Mouse (Mus musculus): ENCODE measurements around the gene Sh3rf1. TPM values are rescaled to one million over a fixed set of nuclear protein-coding genes. Genes with fewer than 3 reads are reported as not detected.

Gene Sh3rf1
- polyA plus RNA-seq (2012; ENCODE audit: low replicate concordance): 1.9 and 2.5 TPM in 2 replicates

DNA sequence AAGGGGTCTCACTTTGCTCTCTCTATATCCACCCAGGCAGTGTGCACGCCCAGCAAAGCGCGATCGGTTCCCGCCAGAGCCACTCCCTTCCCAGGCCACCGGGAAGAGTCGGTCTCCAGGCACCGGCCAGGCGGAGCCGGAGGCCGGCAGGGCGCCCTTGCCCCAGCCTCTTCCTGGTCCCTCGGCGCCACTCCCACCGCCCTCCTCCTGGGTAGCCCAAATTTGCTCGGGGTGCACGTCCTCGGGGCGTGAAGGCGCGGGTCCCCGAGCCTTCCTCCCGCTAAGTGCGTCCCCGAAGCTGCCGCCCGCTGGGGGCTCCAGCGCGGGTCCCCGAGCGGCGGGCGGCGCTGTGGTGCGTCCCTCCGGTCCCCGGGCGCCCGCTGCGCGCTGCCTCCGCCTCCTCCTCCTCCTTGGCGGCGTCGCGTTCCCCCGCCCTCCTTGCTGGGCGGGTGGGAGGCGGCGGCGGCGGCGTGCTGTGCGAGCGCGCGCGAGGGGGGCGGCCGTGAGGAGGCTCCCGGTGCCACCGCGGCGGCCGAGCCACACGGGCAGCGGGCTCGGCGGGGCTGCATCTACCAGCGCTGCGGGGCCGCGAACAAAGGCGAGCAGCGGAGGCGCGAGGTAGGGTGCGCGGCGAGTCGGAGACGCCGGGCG is at the start of gene Sh3rf1:
Gene Sh3rf1, plus strand, starts transcription at position 144 of the 651 bp plus-strand sequence.

Other genes with a start within 250 kb of the Sh3rf1 start
- 15.0 and 17.9 TPM in 2 replicates for gene Clcn3, start 240.6 kb upstream of the Sh3rf1 start, polyA plus RNA-seq (2012; ENCODE audit: low replicate concordance)
- 2.3 and 4.8 TPM in 2 replicates for gene Nek1, start 230.7 kb upstream of the Sh3rf1 start, polyA plus RNA-seq (2012; ENCODE audit: low replicate concordance)